Mouse (Mus musculus): Measurements from ENCODE around the gene Mmd2.

The Mmd2 gene

GRCm38 (mm10) chr5:142547066-142547465 lies 61.5 kb downstream of the Mmd2 start:
- no peak for DNase-seq (ENCODE audit: extremely low spot score)

GRCm38 (mm10) chr5:142546344-142546743 lies 62.3 kb downstream of the Mmd2 start:
- DNase-seq (ENCODE audit: extremely low spot score) = peak; percentile 35

GRCm38 (mm10) chr5:142545014-142545795 lies 63.4 kb downstream of the Mmd2 start:
- no peak for DNase-seq (ENCODE audit: extremely low spot score)

GRCm38 (mm10) chr5:142537286-142537685 lies 71.3 kb downstream of the Mmd2 start:
- no peak for DNase-seq (ENCODE audit: extremely low spot score)

GRCm38 (mm10) chr5:142535388-142535787 lies 73.2 kb downstream of the Mmd2 start:
- DNase-seq (ENCODE audit: extremely low spot score) = no peak

- no peak for DNase-seq (ENCODE audit: extremely low spot score)
Observed at GRCm38 (mm10) chr5:142529915-142530314, 78.7 kb downstream of the Mmd2 start, which contains the start of gene Papolb. Gene Papolb, minus strand, starts transcription at chr5:142530076.

- no peak for DNase-seq (ENCODE audit: extremely low spot score)
Observed at GRCm38 (mm10) chr5:142524711-142525464, 83.7 kb downstream of the Mmd2 start.

GRCm38 (mm10) chr5:142521195-142521866 lies 87.3 kb downstream of the Mmd2 start:
- no peak for DNase-seq (ENCODE audit: extremely low spot score)

GRCm38 (mm10) chr5:142520360-142520759 lies 88.2 kb downstream of the Mmd2 start:
- DNase-seq (ENCODE audit: extremely low spot score) = no peak

- no peak for DNase-seq (ENCODE audit: extremely low spot score)
Observed at GRCm38 (mm10) chr5:142518973-142519372, 89.6 kb downstream of the Mmd2 start.
